Mouse (Mus musculus): ENCODE results near the gene Trhr2. TPM values are rescaled to one million over a fixed set of nuclear protein-coding genes. Genes with fewer than 3 reads are reported as not detected.

Trhr2 gene
- polyA plus RNA-seq, 1 experiment = not detected

DNA sequence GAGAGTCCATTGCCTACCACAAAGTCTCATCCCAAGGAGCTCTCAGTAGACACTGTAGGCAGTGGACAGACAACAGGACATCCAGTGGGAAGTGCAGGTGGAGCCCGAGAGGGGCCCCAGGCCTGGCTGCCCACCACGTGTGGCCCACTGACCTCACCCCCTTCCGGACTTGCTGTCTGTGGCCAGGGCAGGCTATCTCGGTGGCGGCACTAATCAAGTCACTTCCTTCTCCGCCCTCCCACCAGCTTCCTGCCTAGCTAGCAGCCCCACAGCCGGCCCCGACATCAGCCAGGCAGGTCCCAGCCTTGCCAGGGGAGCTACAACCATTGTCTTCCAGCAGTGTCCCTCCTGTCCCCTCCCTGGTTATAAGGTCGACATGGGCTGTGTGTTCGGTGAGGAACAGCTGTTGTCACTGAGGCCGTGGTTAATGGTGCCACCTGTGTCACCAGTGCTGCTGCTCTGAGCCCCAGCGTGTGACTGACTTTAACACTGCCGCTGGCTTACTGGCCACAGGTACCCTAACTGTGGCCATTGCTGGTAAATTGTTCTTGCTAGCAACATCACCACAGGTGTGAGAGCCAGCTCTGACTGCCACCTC, 45.5 kb downstream of the Trhr2 start:
- Histone ChIP-seq H3K4me3 (replicated peaks; ENCODE audit: control insufficient read depth, low read depth, low read length) (peak overlapping the region; percentile 17), H3K27ac (ENCODE audit: control insufficient read depth, insufficient read depth, low read depth, low read length, poor library complexity) (peak overlapping the region; percentile 45), H3K4me1 (ENCODE audit: control insufficient read depth, insufficient read depth, low read length) (peaks cover 18% of the 10 kb centered on the region)
- 13% methylated on average over 13 of the region's 13 CpGs for WGBS
- TF ChIP-seq CTCF (IDR thresholded peaks at IDR 0.05; ENCODE audit: control insufficient read depth, insufficient read depth, low read length) (no peak), POLR2A (IDR thresholded peaks at IDR 0.05; ENCODE audit: borderline replicate concordance, control insufficient read depth, low read depth, low read length) (peak; percentile 34; the same call in 1 of the 2 replicates)

- WGBS = 64% methylated on average over 12 of the region's 12 CpGs
- TF ChIP-seq CTCF (IDR thresholded peaks at IDR 0.05; ENCODE audit: control insufficient read depth, insufficient read depth, low read length) (no peak), POLR2A (IDR thresholded peaks at IDR 0.05; ENCODE audit: borderline replicate concordance, control insufficient read depth, low read depth, low read length) (no peak)
- Histone ChIP-seq H3K4me3 (replicated peaks; ENCODE audit: control insufficient read depth, low read depth, low read length) (no peak overlapping the region), H3K27ac (ENCODE audit: control insufficient read depth, insufficient read depth, low read depth, low read length, poor library complexity) (peak overlapping the region; percentile 45), H3K4me1 (ENCODE audit: control insufficient read depth, insufficient read depth, low read length) (peaks cover 16% of the 10 kb centered on the region)
Observed at GRCm38 (mm10) chr8:122313310-122313709, 47.2 kb downstream of the Trhr2 start.

GRCm38 (mm10) chr8:122312553-122312952, 48.0 kb downstream of the Trhr2 start:
- no peak for TF ChIP-seq CTCF (IDR thresholded peaks at IDR 0.05; ENCODE audit: control insufficient read depth, insufficient read depth, low read length)
- TF ChIP-seq POLR2A (IDR thresholded peaks at IDR 0.05; ENCODE audit: borderline replicate concordance, control insufficient read depth, low read depth, low read length) = no peak
- Histone ChIP-seq H3K27ac (ENCODE audit: control insufficient read depth, insufficient read depth, low read depth, low read length, poor library complexity) (peak overlapping the region; percentile 45), H3K4me1 (ENCODE audit: control insufficient read depth, insufficient read depth, low read length) (peaks cover 13% of the 10 kb centered on the region), H3K4me3 (replicated peaks; ENCODE audit: control insufficient read depth, low read depth, low read length) (no peak overlapping the region)
- 70% methylated on average over 2 of the region's 2 CpGs for WGBS

DNA sequence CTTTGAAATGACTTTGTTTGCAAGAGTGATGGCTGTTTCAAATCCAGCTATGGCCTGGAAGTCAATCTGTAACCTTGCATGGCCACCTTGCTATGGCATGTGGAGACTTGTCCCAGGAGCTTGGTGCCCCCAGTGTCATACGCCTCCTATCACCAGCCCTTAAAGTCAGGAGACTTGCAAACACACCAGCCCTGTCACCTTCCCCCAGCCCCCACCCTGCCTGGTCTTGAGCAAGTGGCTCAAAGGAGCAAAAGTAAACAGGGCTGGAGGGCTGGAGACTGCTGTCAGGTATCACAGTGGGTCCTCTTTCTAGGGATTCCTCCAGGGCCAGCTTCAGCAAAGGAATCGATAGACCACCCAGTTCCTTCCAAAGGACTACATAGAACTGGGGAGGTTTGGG, 49.4 kb downstream of the Trhr2 start:
- Histone ChIP-seq H3K4me3 (replicated peaks; ENCODE audit: control insufficient read depth, low read depth, low read length) (no peak overlapping the region), H3K4me1 (ENCODE audit: control insufficient read depth, insufficient read depth, low read length) (peaks cover 12% of the 10 kb centered on the region), H3K27ac (ENCODE audit: control insufficient read depth, insufficient read depth, low read depth, low read length, poor library complexity) (peak overlapping the region; percentile 45)
- WGBS = 88% methylated on average over 2 of the region's 2 CpGs
- TF ChIP-seq POLR2A (IDR thresholded peaks at IDR 0.05; ENCODE audit: borderline replicate concordance, control insufficient read depth, low read depth, low read length) (no peak), CTCF (IDR thresholded peaks at IDR 0.05; ENCODE audit: control insufficient read depth, insufficient read depth, low read length) (no peak)

- WGBS = 34% methylated on average over 12 of the region's 12 CpGs
- Histone ChIP-seq H3K4me3 (replicated peaks; ENCODE audit: control insufficient read depth, low read depth, low read length) (no peak overlapping the region), H3K4me1 (ENCODE audit: control insufficient read depth, insufficient read depth, low read length) (peaks cover 7% of the 10 kb centered on the region; the same call in 1 of the 2 replicates), H3K27ac (ENCODE audit: control insufficient read depth, insufficient read depth, low read depth, low read length, poor library complexity) (peak overlapping the region; percentile 71)
- TF ChIP-seq CTCF (IDR thresholded peaks at IDR 0.05; ENCODE audit: control insufficient read depth, insufficient read depth, low read length) (no peak), POLR2A (IDR thresholded peaks at IDR 0.05; ENCODE audit: borderline replicate concordance, control insufficient read depth, low read depth, low read length) (peak; percentile 14; the same call in 1 of the 2 replicates)
Observed at GRCm38 (mm10) chr8:122309272-122309671, 51.3 kb downstream of the Trhr2 start.

- no peak overlapping the region for H3K4me3 ChIP-seq (replicated peaks; ENCODE audit: control insufficient read depth, low read depth, low read length)
- 82% methylated on average over 8 of the region's 8 CpGs for WGBS
- H3K4me1 ChIP-seq (ENCODE audit: control insufficient read depth, insufficient read depth, low read length) = peaks cover 8% of the 10 kb centered on the region; the same call in 1 of the 2 replicates
- H3K27ac ChIP-seq (ENCODE audit: control insufficient read depth, insufficient read depth, low read depth, low read length, poor library complexity) = peak overlapping the region; percentile 71
- TF ChIP-seq CTCF (IDR thresholded peaks at IDR 0.05; ENCODE audit: control insufficient read depth, insufficient read depth, low read length) (no peak), POLR2A (IDR thresholded peaks at IDR 0.05; ENCODE audit: borderline replicate concordance, control insufficient read depth, low read depth, low read length) (no peak)
Observed at GRCm38 (mm10) chr8:122307836-122308235, 52.7 kb downstream of the Trhr2 start.

Other genes starting within 250 kb of the Trhr2 start
- gene Zfpm1, start 78.6 kb downstream of the Trhr2 start, polyA plus RNA-seq (2011; ENCODE audit: insufficient read depth, insufficient read length, low replicate concordance, missing spikeins) = 125 and 324 TPM in 2 replicates
- gene Zc3h18, start 15.9 kb upstream of the Trhr2 start, polyA plus RNA-seq (2011; ENCODE audit: insufficient read depth, insufficient read length, low replicate concordance, missing spikeins) = 38.3 and 50.7 TPM in 2 replicates
- not detected in 2 replicates for gene Il17c, start 61.3 kb upstream of the Trhr2 start, polyA plus RNA-seq (2011; ENCODE audit: insufficient read depth, insufficient read length, low replicate concordance, missing spikeins)
- 168 and 494 TPM in 2 replicates for gene Cyba, start 72.2 kb upstream of the Trhr2 start, polyA plus RNA-seq (2011; ENCODE audit: insufficient read depth, insufficient read length, low replicate concordance, missing spikeins)
- 2.4 and 6.3 TPM in 2 replicates for gene Mvd, start 82.7 kb upstream of the Trhr2 start, polyA plus RNA-seq (2011; ENCODE audit: insufficient read depth, insufficient read length, low replicate concordance, missing spikeins)
- gene Snai3, start 100.0 kb upstream of the Trhr2 start, polyA plus RNA-seq (2011; ENCODE audit: insufficient read depth, insufficient read length, low replicate concordance, missing spikeins) = 2.2 TPM in 1 of 2 replicates, not detected in the other
- 17.4 and 32.7 TPM in 2 replicates for gene Rnf166, start 115.3 kb upstream of the Trhr2 start, polyA plus RNA-seq (2011; ENCODE audit: insufficient read depth, insufficient read length, low replicate concordance, missing spikeins)
- gene Ctu2, start 115.4 kb upstream of the Trhr2 start, polyA plus RNA-seq (2011; ENCODE audit: insufficient read depth, insufficient read length, low replicate concordance, missing spikeins) = 62.9 and 122 TPM in 2 replicates
- 21.6 and 49.3 TPM in 2 replicates for gene Piezo1, start 190.6 kb upstream of the Trhr2 start, polyA plus RNA-seq (2011; ENCODE audit: insufficient read depth, insufficient read length, low replicate concordance, missing spikeins)
- gene Cdt1, start 207.3 kb upstream of the Trhr2 start, polyA plus RNA-seq (2011; ENCODE audit: insufficient read depth, insufficient read length, low replicate concordance, missing spikeins) = 62.8 and 68.5 TPM in 2 replicates
- 41.8 and 95.4 TPM in 2 replicates for gene Aprt, start 216.2 kb upstream of the Trhr2 start, polyA plus RNA-seq (2011; ENCODE audit: insufficient read depth, insufficient read length, low replicate concordance, missing spikeins)